Mouse (Mus musculus) mouse embryonic stem cell (cell line): ENCODE measurements around the gene Kcnma1.

ENCODE experiments used
- in situ Hi-C, 2 experiments: fragments of 300-500 bp; cut with MboI; formaldehyde crosslinking; loops; 1 replicate in 1 of 2; 3 replicates in 1 of 2; pipeline ENCODE4 v1.14.3; 2019 to 2020; ENCODE audit warnings: low sequenced_read_pairs in 2 of 2, low pct_unique_long_range_greater_than_20kb in 1 of 2, mixed read lengths in 1 of 2; ENCODE audit not compliant: unreplicated experiment in 1 of 2

The Kcnma1 gene

GRCm38 (mm10) chr14:23485802-23486500 lies 528.3 kb downstream of the Kcnma1 start:
- in situ Hi-C loops, result no loop called here

- in situ Hi-C loops, result no loop called here
These were observed 539.2 kb downstream of the Kcnma1 start for GRCm38 (mm10) chr14:23475129-23475528.

GRCm38 (mm10) chr14:23470071-23470470 lies 544.2 kb downstream of the Kcnma1 start:
- in situ Hi-C loops, result no loop called here

GRCm38 (mm10) chr14:23465135-23465534 lies 549.2 kb downstream of the Kcnma1 start:
- in situ Hi-C loops, result no loop called here

- in situ Hi-C loops, result no loop called here
These were observed 555.7 kb downstream of the Kcnma1 start for GRCm38 (mm10) chr14:23458560-23458959.

GRCm38 (mm10) chr14:23451681-23452080 lies 562.6 kb downstream of the Kcnma1 start:
- in situ Hi-C loops, result no loop called here

GRCm38 (mm10) chr14:23437467-23437866 lies 576.8 kb downstream of the Kcnma1 start:
- in situ Hi-C loops, result no loop called here

- in situ Hi-C loops, result no loop called here
These were observed 578.4 kb downstream of the Kcnma1 start for GRCm38 (mm10) chr14:23435861-23436260.

GRCm38 (mm10) chr14:23430006-23430405 lies 584.3 kb downstream of the Kcnma1 start:
- in situ Hi-C loops, result no loop called here

GRCm38 (mm10) chr14:23429043-23429442 lies 585.2 kb downstream of the Kcnma1 start:
- in situ Hi-C loops, result no loop called here

GRCm38 (mm10) chr14:23422481-23423040 lies 591.7 kb downstream of the Kcnma1 start:
- in situ Hi-C loops, result loop anchor here in 1 of 2 experiments (25.0 kb wide), 1 partner anchor 1435 kb away; the partner anchor contains the start of gene Zfp503

- in situ Hi-C loops, result loop anchor here in 1 of 2 experiments (25.0 kb wide), 1 partner anchor 1432 kb away; the partner anchor contains the start of gene Zfp503
These were observed 595.3 kb downstream of the Kcnma1 start for GRCm38 (mm10) chr14:23418955-23419354.

GRCm38 (mm10) chr14:23407051-23407450 lies 607.2 kb downstream of the Kcnma1 start:
- in situ Hi-C loops, result loop anchor here in 1 of 2 experiments (25.0 kb wide), 1 partner anchor 1420 kb away; the partner anchor contains the start of gene Zfp503

- in situ Hi-C loops, result loop anchor here in 1 of 2 experiments (25.0 kb wide), 1 partner anchor 1414 kb away; the partner anchor contains the start of gene Zfp503
These were observed 613.4 kb downstream of the Kcnma1 start for GRCm38 (mm10) chr14:23400777-23401469.

GRCm38 (mm10) chr14:23397642-23398041 lies 616.6 kb downstream of the Kcnma1 start:
- in situ Hi-C loops, result loop anchor here in 1 of 2 experiments (25.0 kb wide), 1 partner anchor 1435 kb away; no protein-coding TSS in a partner anchor

GRCm38 (mm10) chr14:23391566-23391965 lies 622.7 kb downstream of the Kcnma1 start:
- in situ Hi-C loops, result loop anchor here in 1 of 2 experiments (25.0 kb wide), 1 partner anchor 1429 kb away; no protein-coding TSS in a partner anchor

- in situ Hi-C loops, result loop anchor here in 1 of 2 experiments (25.0 kb wide), 1 partner anchor 1428 kb away; no protein-coding TSS in a partner anchor
These were observed 623.5 kb downstream of the Kcnma1 start for GRCm38 (mm10) chr14:23390768-23391167.

GRCm38 (mm10) chr14:23390161-23390560 lies 624.1 kb downstream of the Kcnma1 start:
- in situ Hi-C loops, result loop anchor here in 1 of 2 experiments (25.0 kb wide), 1 partner anchor 1428 kb away; no protein-coding TSS in a partner anchor

GRCm38 (mm10) chr14:23386786-23387185 lies 627.5 kb downstream of the Kcnma1 start:
- in situ Hi-C loops, result loop anchor here in 1 of 2 experiments (25.0 kb wide), 1 partner anchor 1424 kb away; no protein-coding TSS in a partner anchor
